Mouse (Mus musculus) neural tube, embryonic 10.5 days (tissue): ENCODE measurements around the gene Lypd6b.

Source experiments
- DNase-seq: peaks from one replicate; pipeline ENCODE4 v3.0.0-alpha.2; 2017; ENCODE audit warnings: low spot score; ENCODE audit errors: extremely low spot score

Lypd6b gene

GRCm38 (mm10) chr2:49787376-49788050, at the start of gene Lypd6b:
Gene Lypd6b (plus strand): TSS chr2:49787688.
- peak; percentile 55 for DNase-seq

- DNase-seq = no peak
Measured at GRCm38 (mm10) chr2:49739046-49739445, 48.4 kb upstream of the Lypd6b start.

- DNase-seq = no peak
Measured at GRCm38 (mm10) chr2:49741026-49741425, 46.5 kb upstream of the Lypd6b start.

DNA sequence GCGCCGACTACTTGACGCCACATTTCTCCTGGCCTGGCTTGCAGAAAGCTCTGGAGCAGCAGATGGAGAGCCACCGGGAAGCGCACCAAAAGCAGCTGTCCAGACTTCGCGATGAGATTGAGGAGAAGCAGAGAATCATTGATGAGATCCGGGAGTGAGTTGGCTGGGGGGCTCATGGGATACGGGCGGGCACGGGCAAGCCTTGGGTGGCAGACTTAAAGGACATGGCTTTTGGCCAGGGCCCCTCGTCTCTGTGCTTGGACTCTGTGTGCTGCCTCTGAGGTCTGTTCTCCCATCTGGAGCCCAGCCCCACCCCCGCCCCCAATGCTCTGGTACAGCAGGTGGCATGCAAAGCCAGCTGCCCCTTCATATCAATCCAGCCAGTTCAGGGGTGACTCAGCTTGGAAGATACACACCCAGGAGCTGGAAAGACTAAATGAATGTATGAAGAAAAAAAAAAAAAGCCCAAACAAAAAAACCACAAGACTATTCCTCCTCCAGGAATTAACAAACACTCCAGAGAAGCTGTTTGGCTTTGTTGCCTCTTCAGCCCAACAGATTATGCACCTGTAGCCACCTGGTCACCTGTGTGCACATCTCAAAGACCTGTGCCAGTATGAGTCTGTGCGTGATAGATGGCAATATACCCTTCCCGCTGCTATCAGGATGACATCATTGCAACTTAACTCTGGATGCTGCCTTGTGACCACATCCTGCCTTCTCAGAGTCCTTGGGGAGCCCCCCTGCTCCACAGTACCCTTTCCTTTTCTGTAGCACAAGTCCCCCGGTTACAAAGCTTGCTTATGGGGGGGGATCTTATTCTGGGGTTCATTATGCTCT, 45.4 kb upstream of the Lypd6b start:
- no peak for DNase-seq

DNA sequence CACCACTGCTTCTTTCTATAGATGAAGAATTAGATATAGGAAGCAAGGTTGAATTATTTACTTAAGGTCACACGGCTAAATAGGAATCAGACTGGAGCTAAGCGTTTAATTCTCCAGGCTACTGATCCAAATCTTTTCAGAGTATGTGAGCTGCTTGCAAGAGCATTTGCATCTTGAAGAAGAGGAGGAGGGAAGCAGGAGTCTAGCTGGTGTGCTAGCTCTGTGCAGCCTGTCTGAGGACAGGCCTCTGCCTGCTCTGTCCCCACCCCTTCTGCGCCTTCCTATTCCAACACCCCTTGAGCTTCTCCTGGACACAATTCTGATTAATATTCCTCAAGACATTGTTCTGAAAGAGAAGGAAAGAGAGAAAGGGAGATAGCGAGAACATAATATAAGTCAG, 44.6 kb upstream of the Lypd6b start:
- DNase-seq = no peak

DNA sequence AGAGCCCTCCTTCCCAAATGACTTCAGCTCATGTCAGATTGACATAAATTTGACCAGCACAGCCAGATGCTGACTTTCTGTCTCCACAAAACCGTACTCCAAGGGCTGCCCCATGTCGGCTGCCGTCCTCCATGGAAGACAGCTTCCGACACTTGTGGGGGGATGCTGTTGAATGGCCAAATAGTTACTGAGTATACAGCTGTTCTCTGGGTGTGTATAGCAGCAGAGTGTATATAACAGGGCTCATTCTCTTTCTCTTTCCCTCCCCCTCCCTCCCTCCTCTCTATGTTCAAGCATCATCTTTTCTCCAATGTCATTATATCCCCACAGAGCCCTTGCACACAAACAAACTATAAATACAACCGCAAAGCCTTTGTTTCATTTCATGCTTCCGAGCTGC, 43.7 kb upstream of the Lypd6b start:
- DNase-seq = no peak

- DNase-seq = no peak
Measured at GRCm38 (mm10) chr2:49744251-49745093, 43.0 kb upstream of the Lypd6b start.

- no peak for DNase-seq
Measured at GRCm38 (mm10) chr2:49745094-49745781, 42.2 kb upstream of the Lypd6b start.

DNA sequence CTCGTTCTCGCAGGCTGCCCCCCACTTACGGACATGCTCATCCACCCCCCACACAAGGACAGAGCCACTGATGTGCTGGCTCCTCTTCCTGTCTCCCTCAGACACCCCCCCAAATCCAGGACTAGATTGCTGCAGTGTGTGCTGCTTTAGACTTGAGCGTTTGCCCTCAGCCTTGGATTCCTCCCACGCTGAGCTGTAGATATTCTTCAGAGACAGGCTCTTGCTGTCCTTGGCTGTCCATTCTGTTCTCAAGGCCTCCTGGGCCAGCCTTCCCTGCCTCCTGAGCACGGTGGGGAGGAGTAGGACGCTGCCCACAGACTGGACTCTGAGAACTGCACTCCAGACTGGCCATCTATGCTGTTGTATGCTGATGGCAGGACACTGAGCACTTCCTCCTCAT, 40.5 kb upstream of the Lypd6b start:
- DNase-seq = no peak

DNA sequence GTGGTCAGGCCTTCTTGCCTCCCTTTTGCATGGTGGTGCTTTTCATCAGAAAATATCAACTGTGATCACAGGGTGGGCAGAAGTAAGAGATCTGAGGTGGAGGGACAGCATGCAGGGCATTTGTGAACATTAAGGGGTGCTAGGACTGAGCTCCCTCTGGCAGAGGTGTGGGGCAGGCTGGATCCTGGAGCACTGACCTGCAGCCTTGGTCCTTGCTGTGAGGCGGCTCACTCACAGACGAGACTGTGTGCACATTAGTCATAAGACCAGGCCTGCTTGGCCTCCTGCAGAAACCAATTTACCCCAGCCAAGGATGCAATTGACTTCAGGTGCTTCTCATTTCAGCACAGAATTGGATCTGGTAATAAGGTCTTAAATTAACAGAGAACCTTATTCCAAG, 39.8 kb upstream of the Lypd6b start:
- DNase-seq = no peak

- peak; percentile 57 for DNase-seq
Measured at GRCm38 (mm10) chr2:49748628-49749342, 38.7 kb upstream of the Lypd6b start.

- DNase-seq = no peak
Measured at GRCm38 (mm10) chr2:49749730-49750576, 37.5 kb upstream of the Lypd6b start.

GRCm38 (mm10) chr2:49751544-49752210, 35.8 kb upstream of the Lypd6b start:
- no peak for DNase-seq

- no peak for DNase-seq
Measured at GRCm38 (mm10) chr2:49752211-49752607, 35.3 kb upstream of the Lypd6b start.

DNA sequence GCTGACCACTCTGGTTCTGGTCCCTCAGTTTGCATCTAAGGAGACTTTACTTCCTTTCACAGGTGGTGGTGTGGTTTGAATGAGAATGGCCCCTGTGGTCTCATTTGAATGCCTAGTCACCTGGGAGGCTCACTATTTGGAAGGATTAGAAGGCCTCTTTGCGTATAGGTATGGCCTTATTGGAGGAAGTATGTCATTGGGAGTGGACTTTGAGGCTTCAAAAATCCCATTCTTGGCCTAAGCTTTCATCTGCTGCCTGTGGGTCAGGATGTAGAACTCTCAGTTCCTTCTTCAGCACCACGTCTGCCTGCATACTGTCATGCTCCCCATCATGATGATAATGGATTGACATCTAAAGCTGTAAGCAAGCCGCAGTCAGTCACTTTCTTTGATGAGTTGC, 34.4 kb upstream of the Lypd6b start:
- DNase-seq = no peak

DNA sequence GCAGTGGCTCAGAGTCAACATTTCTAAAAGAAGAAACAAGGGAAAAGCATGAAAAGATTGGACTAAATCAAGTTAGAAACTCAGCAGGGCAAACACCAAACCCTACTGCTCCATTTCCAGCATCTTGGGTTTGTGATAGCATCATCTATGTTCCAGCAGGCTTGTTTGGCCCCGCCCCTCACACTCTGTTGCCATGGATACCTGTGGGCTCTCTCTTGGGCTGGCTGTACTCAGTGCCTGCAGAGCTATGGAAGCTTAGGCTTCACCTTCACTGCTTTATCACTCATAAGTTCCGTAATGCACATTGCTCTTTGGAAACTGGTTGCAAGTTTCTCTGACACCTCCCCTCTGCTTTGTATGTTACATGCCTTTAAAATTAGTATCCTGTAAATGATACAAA, 32.4 kb upstream of the Lypd6b start:
- DNase-seq = no peak

DNA sequence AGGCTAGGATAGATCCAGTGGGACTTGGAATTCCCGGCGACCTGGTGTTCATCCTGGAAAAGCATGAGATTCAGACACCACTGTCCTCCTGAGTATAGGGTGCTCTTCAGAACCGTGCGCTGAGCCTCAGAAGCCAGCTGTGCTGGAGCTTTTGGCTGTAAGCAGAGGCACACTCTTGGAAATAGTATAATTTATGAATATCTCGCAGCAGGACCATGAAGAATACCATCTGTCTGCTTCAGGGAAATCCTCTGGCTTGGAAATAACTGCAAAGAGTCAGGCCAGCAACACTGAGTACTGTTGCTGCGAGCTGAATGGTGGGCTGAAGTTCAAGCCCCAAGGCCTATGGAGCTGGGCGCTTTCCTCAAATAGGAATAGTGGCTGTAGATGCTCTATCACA, 29.9 kb upstream of the Lypd6b start:
- no peak for DNase-seq

- peak; percentile 65 for DNase-seq
Measured at GRCm38 (mm10) chr2:49764331-49764946, 23.0 kb upstream of the Lypd6b start.

- DNase-seq = no peak
Measured at GRCm38 (mm10) chr2:49768916-49769315, 18.6 kb upstream of the Lypd6b start.
